Mouse (Mus musculus): ENCODE measurements around the gene Kcnd3.

Kcnd3 gene

DNA sequence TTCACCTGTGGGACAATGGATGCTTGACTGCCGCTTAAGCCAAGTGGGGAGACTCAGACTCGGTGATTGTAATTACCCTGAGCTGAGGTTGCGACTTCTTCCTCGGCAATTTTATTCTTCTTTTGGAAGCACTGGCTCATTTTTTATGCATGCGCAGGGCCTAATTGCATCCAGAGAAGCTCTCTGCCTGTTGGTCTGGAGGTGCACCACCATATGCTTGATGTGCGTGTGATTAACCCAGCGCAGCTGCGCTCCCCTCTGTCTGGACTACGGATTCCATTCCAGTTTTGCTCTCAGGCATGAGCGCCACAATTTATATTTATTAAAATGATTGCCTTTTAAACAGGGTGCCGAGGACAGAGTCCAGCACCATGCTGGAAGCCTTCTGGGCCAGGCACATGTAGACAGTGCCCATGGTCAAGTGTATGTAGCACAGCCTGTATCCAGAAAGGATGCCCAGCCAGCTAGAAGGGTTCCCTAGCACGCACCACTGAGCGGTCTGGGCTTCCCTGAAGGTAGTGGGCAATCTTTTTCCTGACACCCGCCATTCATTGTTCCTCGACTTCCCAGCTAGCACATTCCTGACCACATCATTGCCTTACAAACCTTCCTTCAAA, 138.0 kb downstream of the Kcnd3 start:
- in situ Hi-C loops (cut with MseI, MboI): no loop called here

DNA sequence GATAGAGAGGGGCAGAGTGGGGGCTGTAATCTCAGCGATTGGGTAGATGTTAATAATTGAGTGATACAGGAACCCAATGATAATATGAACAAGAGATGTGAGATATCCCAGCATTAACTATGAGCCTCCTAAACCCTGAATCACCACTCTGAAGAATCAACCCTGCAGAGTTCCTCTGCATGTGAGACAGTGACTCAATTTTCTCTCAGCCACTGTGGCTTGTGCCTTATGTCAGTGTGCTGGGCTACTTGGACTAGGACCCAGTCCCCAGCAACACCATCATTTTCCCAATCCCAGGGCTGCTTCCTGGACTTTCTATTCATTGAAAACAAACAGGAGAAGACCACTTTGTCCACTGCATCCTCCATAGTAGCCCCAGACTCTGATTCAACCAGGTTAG, 139.6 kb downstream of the Kcnd3 start:
- in situ Hi-C loops (cut with MseI, MboI): no loop called here

DNA sequence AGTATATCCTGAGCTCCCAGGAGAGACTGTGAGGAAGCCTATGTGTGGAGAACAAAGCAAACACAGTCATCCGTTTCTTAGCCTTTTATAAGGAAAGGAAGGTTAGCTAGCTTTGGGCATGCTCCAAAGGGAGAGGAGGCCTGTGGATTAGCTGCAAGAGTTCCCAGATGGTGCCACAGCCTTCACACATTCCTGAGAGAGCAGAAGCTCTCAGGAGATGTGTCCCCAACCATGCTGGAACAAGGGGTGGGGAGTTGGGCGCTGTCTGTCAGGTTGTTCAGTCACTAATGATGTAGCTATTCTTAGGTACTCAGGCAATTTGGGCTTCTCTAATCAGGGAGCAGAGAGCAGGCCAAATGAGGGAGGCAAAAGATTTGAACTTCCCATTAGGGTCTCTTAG, 140.1 kb downstream of the Kcnd3 start:
- in situ Hi-C loops (cut with MseI, MboI): no loop called here

DNA sequence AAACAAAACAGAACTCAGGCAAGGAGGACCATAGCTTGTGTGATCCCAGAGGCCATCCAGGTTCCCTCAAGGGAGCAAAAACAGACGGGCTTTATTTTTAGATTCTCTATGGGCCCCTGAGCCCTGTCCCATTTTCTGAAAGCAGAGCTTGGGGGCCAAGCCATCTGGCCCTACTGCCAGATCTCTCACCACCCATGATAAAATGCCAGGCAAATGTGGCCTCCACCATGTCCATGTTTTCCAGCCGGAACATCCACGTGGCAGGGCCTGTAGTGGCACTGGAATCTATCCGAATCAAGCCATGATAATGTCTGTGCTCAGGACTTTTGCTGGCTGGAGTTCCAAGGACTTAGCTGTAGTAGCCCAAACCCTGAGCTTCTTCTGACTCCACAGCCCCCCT, 148.4 kb downstream of the Kcnd3 start:
- in situ Hi-C loops (cut with MseI, MboI): no loop called here

DNA sequence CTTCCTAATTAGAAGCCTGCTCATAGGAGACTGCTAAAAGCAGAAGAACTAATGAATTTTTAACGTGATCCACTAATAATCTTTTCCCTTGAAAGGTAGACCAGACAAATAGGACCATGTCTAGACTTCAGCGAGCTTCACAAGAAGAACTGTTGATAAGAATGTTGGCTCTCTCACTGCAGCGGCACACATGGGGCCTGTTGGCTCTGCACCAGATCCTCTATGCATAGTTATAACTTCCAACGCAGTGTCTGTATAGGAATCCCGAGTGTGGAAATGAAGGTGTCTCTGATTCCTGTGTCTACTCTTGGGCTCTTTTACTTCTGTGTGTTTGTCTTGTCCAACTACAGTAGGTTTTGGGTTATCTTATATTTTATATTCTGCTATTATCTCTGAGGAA, 150.8 kb downstream of the Kcnd3 start:
- in situ Hi-C loops (cut with MseI, MboI): no loop called here

DNA sequence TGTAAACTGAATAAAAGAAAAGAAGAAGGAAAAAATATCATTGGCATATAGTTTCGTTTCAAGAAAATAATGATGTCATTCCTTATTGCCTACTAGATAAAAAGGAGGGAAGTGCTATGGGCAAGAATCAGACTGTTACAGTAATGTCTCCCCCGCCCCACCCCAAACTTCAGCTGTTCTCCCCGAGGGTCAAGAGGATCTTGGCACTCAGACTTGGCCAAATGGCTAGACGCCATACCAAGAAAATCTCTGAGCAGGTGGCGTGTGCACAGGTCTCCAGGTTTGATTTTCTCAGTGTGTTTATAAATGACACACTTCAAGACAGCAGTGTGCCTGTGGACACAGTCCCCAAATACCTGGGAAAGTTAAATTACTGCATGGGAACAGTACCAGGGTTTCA, 153.6 kb downstream of the Kcnd3 start:
- in situ Hi-C loops (cut with MseI, MboI): no loop called here

DNA sequence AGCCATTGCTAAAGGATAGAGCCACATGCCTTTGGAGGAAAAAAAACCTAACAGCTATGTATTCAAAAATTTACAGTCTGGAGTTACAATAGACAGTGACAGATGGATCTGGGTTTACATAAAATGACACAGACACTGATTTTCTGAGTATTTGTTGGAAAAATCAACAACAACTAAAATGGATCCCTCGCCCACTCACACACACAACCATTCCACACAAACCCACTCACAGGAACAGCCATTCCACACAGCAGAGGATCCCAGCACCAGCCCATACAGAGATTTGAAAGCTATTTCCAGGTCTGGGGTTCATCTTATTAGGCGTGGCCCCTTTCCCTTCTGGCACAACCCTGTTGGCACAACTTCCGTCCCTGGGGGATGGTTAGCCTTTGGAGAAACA, 156.7 kb downstream of the Kcnd3 start:
- in situ Hi-C loops (cut with MseI, MboI): no loop called here

DNA sequence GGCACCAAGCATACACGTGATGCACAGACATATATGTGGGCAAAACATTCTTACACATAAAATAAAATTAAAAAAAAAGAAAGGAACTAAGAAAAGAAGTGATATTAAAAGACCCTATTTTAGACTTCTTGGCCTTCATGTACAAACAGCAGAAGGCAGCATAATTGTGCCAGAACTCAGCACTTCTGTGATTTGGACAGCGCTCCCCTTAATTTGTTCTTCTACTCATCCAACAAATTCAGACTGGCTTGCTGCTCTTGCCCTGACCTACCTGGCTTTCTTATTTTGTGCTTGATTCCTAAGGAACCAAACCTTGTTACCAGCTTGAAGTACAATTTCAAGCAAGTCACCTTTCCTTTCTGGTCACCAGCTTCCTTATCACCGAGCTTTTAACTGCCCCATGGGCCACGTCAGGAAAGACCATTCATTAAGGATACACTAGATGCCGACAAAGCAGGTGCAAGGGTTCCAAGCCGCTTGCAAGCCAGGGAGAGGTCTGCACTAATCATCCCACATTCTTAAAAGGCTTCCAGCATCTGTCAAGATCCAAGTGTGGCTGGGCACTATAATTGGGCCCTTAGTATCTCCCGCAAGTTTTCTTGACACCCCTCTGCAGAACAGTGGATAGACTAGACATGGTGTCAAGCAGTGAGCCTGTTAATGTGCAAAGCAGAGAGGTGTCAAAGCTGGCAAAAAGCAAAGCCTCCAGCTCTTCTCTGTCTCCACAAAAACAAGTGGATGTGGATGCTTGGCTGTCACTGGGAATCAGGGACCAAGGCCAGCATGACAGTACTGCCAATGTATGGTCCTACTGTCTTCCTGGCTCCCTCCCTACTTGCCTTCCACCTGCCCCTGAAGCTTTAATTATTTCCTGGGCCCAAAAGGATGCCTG, 159.6 kb downstream of the Kcnd3 start:
- in situ Hi-C loops (cut with MseI, MboI): no loop called here

DNA sequence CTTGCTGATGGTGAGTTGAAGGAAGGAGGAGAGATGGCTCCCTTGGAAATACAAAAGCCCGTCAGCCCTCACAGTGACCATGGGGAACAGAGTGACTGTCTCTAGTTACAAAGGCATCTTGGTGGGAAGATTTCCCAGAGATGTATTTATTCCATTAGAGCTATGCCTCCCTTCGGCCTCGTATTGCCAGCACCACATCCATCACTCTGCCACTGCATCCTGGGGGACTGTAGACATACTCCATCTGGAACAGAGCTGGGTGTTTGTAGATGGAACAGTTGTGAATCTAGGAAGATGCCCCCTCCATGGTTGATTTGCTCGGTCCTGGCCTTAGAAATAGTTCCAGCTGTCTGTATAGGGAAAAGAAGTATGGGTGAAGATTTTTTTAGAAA, 160.3 kb downstream of the Kcnd3 start:
- in situ Hi-C loops (cut with MseI, MboI): no loop called here

DNA sequence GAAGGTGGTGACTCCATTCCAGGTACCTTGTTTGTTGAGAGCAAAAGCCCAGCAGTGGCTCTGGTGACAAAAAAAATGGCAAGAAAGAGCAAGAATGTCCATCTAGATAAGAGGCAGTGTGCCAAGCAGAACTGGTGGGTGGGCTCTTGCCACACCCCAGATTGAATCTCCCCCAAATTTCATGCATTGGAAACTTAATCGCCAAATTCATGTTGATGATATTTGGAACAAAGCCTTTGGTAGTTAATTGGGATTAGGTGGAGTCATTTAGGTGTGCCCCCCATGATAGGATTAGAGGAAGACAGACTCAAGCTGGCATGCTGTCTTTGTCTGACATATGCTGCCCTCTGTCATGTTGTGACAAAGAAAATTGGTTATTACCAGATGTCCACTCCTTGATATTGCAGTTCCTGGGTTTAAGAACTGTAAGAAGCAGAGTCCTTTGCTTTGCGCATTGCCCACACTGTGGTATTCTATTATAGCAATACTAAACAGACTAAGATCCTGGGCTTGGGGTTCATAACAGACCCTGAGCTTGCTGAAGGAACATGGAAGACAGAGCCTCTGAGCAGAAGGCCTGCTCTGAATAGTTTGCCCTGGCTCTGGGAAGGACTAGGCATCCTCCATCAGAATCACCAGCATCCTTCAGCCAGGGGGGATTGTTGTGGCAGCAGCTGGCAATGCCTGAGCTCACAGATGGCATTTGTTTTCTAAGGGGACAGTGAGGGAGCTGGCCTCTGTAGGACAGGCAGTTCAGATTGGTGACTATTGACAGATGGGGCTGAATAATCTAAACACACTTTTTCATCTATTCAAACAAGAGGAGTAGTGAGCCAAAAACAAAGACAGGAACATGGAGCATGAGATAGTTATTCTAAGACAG, 165.0 kb downstream of the Kcnd3 start:
- in situ Hi-C loops (cut with MseI, MboI): no loop called here

DNA sequence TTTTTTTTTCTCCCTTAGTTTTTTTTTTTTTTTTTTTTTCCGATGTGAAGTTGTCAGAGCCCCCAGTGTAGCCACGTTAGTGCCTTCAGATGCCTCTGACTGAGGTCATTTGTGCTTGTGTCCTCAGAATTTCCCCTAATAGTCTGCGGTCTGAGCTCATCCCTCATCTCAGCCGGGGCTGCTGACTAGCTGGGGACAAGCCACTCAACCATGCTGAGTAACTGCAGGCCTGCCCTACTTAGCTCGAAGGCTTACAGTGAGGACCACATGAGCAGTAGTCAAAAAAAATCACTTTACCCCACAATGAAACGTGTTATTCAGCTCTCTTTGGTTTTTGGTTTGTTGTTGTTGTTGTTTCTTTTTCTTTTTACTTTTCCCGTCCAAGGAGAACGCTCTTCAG, 169.0 kb downstream of the Kcnd3 start:
- in situ Hi-C loops (cut with MseI, MboI): no loop called here

DNA sequence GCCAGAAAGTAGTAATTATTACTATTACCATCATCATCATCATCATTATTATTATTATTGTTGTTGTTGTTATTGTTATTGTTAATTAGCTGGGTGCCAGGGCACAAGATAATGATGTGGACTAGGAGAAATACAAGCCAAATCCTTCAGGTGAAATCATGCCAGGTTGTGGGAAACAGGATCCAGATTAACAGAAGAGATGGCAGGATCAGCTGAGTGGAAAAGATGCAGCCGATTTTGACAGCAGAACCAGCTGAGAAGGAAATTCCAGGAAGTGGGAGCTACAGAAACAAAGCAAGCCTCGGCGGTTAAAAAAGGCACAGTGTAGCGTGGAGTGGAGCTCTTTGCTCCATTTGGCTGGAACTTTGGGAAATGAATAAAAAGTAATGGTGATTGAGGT, 171.0 kb downstream of the Kcnd3 start:
- in situ Hi-C loops (cut with MseI, MboI): no loop called here

DNA sequence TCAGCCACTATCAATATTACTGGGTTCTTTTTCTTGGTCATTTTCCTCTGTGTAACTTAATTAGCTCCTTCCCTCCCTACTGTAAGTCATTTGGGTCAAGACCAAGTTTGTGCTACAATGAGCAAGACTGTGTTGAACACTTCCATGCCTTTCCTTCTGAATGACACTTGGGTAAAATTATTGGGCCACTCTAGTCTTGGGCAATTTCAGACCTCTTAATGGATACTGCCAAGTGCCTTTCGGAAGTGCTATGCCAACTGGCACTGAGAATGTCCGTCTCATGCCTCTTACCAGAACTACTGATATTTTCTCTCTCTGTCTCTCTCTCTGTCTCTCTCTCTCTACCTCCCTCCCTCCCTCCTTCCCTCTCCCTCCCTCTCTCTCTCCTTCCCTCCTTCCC, 173.8 kb downstream of the Kcnd3 start:
- in situ Hi-C loops (cut with MseI, MboI): no loop called here

DNA sequence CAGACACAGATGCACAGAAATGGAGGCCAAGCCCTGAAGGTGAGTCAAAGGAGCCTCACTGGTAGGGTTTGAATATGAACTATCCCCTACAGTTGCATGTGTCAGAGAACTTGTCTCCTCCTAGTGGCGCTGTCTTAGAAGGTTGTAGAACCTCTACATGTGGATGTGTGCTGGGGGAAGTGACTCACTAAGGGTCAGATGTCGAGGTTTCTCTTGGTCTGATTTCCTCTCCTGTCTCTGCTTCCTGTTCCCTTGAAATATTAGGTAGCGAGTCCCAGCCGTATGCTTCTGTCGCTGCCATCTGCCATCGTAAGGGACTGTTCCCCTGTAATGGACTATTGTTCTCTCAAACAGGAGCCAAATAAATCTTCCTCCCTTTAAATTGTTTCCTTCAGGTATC, 175.1 kb downstream of the Kcnd3 start:
- in situ Hi-C loops (cut with MseI, MboI): no loop called here

DNA sequence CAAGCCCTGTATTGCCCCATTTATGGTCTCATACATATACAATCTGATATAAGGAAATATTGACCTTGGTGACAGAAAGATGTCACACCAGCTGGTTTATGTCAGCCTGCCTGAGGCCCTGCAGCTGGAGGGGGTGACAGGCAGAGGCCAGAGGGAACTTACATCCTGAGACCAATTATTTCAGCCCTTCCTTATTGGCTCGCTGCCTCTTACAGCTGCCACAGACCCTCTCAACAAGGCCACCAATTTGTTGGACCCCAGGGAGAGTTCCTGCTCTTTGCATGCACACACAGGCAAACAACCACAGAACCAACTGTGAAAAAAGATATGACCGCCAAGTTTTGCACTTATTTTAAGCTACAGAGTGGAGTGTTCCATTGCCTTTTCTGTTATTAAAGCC, 180.2 kb downstream of the Kcnd3 start:
- in situ Hi-C loops (cut with MseI, MboI): no loop called here

DNA sequence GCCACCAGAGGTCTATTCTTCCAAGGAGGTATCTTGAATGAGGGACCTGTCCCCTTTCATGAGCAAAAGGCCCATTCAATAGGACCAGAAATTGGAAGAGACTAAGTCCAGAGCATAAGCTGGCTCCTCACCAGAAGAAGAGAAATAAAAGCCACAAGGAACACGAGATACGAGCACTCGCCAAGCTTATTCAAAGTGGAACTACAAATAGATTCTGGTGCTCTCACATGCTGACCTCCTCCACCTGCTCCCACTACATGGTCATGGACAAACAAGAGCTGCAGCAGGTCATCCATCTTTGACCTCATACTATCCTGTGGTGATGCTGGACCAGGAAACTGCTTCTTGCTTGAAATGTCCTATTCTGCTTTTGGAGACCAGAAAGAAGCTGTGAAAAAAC, 180.9 kb downstream of the Kcnd3 start:
- in situ Hi-C loops (cut with MseI, MboI): no loop called here

DNA sequence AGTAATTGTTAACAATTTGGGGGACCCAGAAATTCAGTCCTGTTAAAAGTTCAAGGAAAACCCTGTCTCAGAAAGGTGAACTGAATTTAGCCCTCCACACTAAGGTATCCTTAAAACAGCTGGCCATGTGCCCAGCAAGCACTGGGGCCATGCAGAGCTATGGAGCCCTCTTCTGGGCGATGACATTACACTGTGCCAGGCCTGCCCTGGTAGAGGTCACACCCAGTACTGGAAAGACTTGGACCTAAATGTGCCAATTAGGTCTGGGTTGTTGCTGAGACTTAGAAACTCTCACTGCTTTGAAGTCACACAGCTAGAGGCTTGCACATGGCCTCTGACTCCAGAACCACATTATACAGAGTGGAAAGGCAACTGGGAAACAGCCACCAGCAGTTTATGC, 190.1 kb downstream of the Kcnd3 start:
- in situ Hi-C loops (cut with MseI, MboI): no loop called here

DNA sequence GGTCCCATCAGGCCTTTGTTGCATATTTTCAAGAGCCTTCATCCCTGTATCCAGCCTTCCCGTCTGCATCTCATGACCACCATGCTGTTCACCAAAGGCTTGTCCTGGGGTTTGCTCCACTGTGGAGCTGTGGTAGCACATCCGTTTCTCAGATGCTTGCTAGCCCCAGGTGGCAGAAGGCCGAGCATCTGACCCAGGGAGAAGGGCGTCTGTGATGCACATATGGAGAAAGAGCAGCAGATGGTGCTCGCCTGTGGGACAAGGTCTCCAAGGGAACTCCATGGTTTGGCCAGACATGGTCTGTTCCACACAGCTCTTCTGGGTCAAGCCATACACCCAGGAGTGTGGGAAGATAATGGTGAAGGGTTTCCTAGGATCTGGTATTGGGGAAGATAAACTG, 191.4 kb downstream of the Kcnd3 start:
- in situ Hi-C loops (cut with MseI, MboI): no loop called here

DNA sequence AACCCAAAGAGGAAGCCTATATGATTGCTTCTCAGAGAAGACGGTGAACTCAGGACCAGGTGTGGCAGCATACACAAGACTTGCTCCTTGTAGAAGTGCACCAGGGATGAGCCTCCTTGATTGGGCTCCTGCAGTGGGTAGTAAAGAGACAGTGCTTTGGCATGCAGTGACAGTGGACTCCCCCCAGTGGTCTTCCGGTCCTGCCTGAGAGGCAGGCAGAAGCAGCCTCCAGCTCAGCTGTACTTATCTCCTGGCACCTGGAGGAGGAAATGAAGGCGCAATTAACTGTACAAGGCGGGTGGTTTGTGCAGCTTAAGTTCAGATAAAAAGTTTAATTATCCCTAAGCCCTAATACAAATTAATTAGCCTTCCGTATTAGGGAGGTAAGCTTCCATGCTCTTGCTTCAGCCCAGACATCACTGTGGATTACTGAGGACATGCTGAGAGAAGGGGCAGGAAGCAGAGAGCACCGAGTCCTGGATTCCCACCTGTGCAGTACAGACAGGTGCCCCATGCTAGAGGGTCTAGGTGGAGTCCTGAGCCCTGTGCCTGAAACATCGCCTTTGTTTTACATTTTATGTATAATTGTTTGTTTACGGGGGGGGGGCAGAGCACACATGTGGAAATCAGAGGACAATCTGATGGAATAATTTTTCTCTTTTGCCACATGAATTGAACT, 196.9 kb downstream of the Kcnd3 start:
- in situ Hi-C loops (cut with MseI, MboI): no loop called here

DNA sequence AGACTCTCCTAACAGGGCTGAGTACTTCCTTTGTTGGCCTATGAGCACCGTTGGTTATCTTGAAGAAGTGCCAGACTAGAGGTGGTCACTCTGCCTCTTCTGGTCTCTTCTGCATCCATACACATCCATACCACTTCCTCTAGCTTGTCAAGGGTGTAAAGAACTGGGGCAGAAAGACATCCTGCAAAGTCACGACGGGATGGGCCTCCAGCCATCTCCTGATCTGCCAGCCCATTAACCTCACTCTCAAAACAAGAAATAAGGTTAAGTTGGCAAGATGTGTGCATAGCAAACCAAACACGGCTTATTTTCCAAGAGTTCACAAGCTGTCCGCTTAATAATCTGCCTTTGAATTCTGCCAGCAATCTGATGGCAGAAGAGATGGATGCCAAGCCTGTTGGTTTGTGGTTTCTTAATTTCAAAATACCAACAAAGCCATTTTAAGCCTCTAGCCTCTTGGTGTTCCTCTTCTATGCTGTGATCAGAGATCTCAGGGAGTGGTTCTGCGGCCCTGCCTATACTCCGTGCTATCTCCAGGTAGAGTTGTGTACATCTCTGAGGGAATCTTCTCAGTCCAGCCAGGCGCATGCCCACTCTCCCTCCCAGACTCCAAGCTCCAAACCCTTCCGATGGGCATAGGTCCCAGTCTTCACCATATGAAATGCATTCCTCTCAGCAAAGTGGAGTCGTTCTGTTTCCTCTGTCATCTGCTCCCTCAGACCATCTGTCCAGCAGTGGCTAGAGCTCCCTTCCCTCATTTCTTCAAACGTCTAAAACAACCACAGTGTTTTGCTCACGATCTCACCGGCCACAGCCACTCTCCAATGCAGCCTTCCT, 201.6 kb downstream of the Kcnd3 start:
- in situ Hi-C loops (cut with MseI, MboI): no loop called here

DNA sequence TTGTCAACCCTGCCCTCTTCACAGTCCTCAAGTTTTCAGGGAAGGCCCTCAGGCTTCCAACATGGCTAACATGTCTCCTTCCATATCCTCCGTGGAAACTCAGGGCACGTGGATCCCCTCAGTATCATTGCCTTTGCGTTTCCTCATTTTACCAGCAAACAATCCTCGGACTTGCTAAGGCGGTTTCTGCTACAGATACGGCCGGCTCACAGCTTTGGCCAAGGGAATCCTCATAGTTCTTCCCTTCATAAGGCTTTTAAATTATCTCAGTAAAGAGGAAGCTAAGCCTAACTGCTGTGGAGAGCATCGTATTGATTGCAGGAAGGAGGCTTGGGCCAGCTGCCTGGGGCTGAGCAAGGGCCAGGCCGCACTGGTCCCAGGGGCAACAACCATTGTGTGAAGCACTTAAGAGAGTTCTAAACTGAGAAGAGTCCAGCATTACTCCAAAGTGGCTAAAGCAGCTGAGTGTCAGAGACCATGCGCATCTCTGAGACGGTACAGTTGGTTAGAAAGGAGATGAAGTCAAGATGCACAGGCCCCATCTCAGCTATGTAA, 203.0 kb downstream of the Kcnd3 start:
- in situ Hi-C loops (cut with MseI, MboI): no loop called here
